Mouse (Mus musculus) lung, postnatal 0 days (tissue): ENCODE data around the gene Gnpat.

ENCODE experiments used
- CTCF ChIP-seq: IDR thresholded peaks from 2 replicates; pipeline ENCODE4 v1.5.1; 2016; ENCODE audit warnings: antibody characterized with exemption, mild to moderate bottlenecking
- EP300 ChIP-seq: IDR thresholded peaks from 2 replicates; pipeline ENCODE4 v1.6.1; 2016; ENCODE audit warnings: antibody characterized with exemption, mild to moderate bottlenecking, control low read depth

GRCm38 (mm10) chr8:124859466-124859865 lies 3.4 kb upstream of the Gnpat start:
- TF ChIP-seq EP300 (no peak), CTCF (peak; percentile 66)
